Mouse (Mus musculus): ENCODE results near the gene Cavin2. TPM values are rescaled to one million over a fixed set of nuclear protein-coding genes. Genes with fewer than 3 reads are reported as not detected.

Cavin2 gene
- polyA plus RNA-seq (2015; fragmentation: Nextera tagmentation; extraction: Ambion mirVana): 5.6 and 6.5 TPM in 2 replicates

DNA sequence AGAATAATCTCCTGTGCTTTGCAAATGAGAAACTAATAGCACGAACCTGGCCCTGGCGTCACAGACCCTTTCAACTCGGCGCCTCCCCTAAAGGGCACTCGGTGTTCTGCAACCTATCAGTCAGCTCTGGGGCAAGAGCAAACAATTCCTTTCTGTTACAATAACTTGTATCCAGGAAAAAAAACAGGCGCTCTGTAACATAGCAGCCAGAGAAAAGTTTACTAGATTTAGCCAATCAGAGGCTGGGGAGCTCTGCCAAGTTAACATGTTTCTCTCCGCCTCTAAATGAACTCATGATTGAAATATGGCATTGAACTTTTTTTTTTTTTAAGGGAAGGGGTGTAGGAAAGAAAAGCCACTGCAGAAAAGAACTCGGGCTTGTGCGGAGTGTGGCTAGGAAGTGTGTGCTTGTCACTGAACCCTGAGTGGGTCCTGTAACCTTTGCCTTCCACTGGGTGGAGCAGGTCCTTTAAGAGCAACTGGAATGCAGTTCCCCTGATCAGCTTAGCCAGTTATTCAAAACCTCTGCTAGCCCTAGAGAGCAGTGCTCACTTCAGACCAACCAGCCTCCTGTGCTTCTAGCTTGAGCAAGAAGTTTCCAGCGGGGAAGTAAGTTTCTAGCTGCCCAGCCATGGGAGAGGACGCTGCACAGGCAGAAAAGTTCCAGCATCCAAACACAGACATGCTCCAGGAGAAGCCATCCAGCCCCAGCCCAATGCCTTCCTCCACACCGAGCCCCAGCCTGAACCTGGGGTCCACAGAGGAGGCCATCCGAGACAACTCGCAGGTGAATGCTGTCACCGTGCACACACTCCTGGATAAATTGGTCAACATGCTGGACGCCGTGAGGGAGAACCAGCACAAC lies at the start of gene Cavin2:
Cavin2 (plus strand) TSS at position 372 of the 865 bp plus-strand sequence.
- peak; percentile 56 for ATAC-seq
- H3K36me3 ChIP-seq (ENCODE audit: control insufficient read depth, insufficient read depth, low read length): no peaks in the 10 kb centered on the region
- H3K4me1 ChIP-seq (ENCODE audit: control insufficient read depth, insufficient read depth, low read length): no peaks in the 10 kb centered on the region
- WGBS: 62% methylated on average over 17 of the region's 17 CpGs
- H3K9ac ChIP-seq (ENCODE audit: low read depth, low read length): no peak within 1 kb of the TSS
- H3K27ac ChIP-seq (ENCODE audit: low read length): peak within 1 kb of the TSS; percentile 5; the same call in 1 of the 2 replicates
- no peak within 1 kb of the TSS for H3K4me2 ChIP-seq (ENCODE audit: low read length)
- no peaks in the 10 kb centered on the region for H3K9me3 ChIP-seq (replicated peaks; ENCODE audit: control insufficient read depth, low read length, poor library complexity, severe bottlenecking)
- no peaks in the 10 kb centered on the region for H3K27me3 ChIP-seq (ENCODE audit: control insufficient read depth, insufficient read depth, low read depth, low read length)
- no peak within 1 kb of the TSS for H3K4me3 ChIP-seq (ENCODE audit: low read depth, low read length)

- no peaks in the 10 kb centered on the region for H3K9me3 ChIP-seq (replicated peaks; ENCODE audit: control insufficient read depth, low read length, poor library complexity, severe bottlenecking)
- no peak overlapping the region for H3K27ac ChIP-seq (ENCODE audit: low read length)
- H3K4me3 ChIP-seq (ENCODE audit: low read depth, low read length): no peak overlapping the region
- WGBS: 81% methylated on average over 3 of the region's 3 CpGs
- ATAC-seq: no peak
- no peak overlapping the region for H3K4me2 ChIP-seq (ENCODE audit: low read length)
- H3K27me3 ChIP-seq (ENCODE audit: control insufficient read depth, insufficient read depth, low read depth, low read length): no peaks in the 10 kb centered on the region
- no peaks in the 10 kb centered on the region for H3K36me3 ChIP-seq (ENCODE audit: control insufficient read depth, insufficient read depth, low read length)
- H3K9ac ChIP-seq (ENCODE audit: low read depth, low read length): no peak overlapping the region
- no peaks in the 10 kb centered on the region for H3K4me1 ChIP-seq (ENCODE audit: control insufficient read depth, insufficient read depth, low read length)
Observed at GRCm38 (mm10) chr1:51241311-51241986, 47.5 kb upstream of the Cavin2 start.

GRCm38 (mm10) chr1:51243294-51243693 lies 45.6 kb upstream of the Cavin2 start:
- no peaks in the 10 kb centered on the region for H3K36me3 ChIP-seq (ENCODE audit: control insufficient read depth, insufficient read depth, low read length)
- no peak overlapping the region for H3K9ac ChIP-seq (ENCODE audit: low read depth, low read length)
- H3K27me3 ChIP-seq (ENCODE audit: control insufficient read depth, insufficient read depth, low read depth, low read length): no peaks in the 10 kb centered on the region
- no peaks in the 10 kb centered on the region for H3K9me3 ChIP-seq (replicated peaks; ENCODE audit: control insufficient read depth, low read length, poor library complexity, severe bottlenecking)
- H3K4me3 ChIP-seq (ENCODE audit: low read depth, low read length): no peak overlapping the region
- WGBS: 90% methylated on average over 3 of the region's 3 CpGs
- no peak overlapping the region for H3K4me2 ChIP-seq (ENCODE audit: low read length)
- H3K4me1 ChIP-seq (ENCODE audit: control insufficient read depth, insufficient read depth, low read length): no peaks in the 10 kb centered on the region
- ATAC-seq: no peak
- H3K27ac ChIP-seq (ENCODE audit: low read length): no peak overlapping the region

GRCm38 (mm10) chr1:51243869-51244268 lies 45.1 kb upstream of the Cavin2 start:
- Histone ChIP-seq H3K9ac (ENCODE audit: low read depth, low read length) (no peak overlapping the region), H3K27ac (ENCODE audit: low read length) (no peak overlapping the region), H3K4me2 (ENCODE audit: low read length) (no peak overlapping the region), H3K36me3 (ENCODE audit: control insufficient read depth, insufficient read depth, low read length) (no peaks in the 10 kb centered on the region), H3K4me1 (ENCODE audit: control insufficient read depth, insufficient read depth, low read length) (no peaks in the 10 kb centered on the region), H3K4me3 (ENCODE audit: low read depth, low read length) (no peak overlapping the region), H3K27me3 (ENCODE audit: control insufficient read depth, insufficient read depth, low read depth, low read length) (no peaks in the 10 kb centered on the region), H3K9me3 (replicated peaks; ENCODE audit: control insufficient read depth, low read length, poor library complexity, severe bottlenecking) (no peaks in the 10 kb centered on the region)
- 86% methylated on average over 3 of the region's 3 CpGs for WGBS
- no peak for ATAC-seq

DNA sequence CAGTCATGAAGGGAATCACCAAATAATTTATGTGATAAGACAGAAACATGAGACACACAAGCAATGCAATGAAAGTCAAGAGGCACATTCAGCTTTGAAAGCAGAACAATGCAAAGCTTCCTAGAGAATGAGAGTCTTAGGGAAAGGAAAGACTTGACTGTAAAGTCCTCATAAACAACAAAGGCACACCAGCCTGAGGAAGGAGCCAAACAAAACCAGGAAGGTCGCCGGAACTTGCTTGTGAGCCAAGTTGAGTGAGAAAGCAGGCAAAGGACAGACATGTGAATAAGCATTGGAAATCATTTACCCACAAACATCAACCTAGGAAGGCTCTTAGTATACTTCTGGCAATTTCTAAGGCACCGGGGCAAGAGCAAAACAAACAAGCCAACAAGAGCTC lies 43.5 kb upstream of the Cavin2 start:
- no peak for ATAC-seq
- H3K36me3 ChIP-seq (ENCODE audit: control insufficient read depth, insufficient read depth, low read length): no peaks in the 10 kb centered on the region
- 82% methylated on average over 3 of the region's 3 CpGs for WGBS

GRCm38 (mm10) chr1:51250302-51250701 lies 38.6 kb upstream of the Cavin2 start:
- H3K4me3 ChIP-seq (ENCODE audit: low read depth, low read length): no peak overlapping the region
- H3K4me1 ChIP-seq (ENCODE audit: control insufficient read depth, insufficient read depth, low read length): no peaks in the 10 kb centered on the region
- 93% methylated on average over 5 of the region's 5 CpGs for WGBS
- no peak overlapping the region for H3K9ac ChIP-seq (ENCODE audit: low read depth, low read length)
- H3K4me2 ChIP-seq (ENCODE audit: low read length): no peak overlapping the region
- no peaks in the 10 kb centered on the region for H3K9me3 ChIP-seq (replicated peaks; ENCODE audit: control insufficient read depth, low read length, poor library complexity, severe bottlenecking)
- H3K27ac ChIP-seq (ENCODE audit: low read length): no peak overlapping the region
- H3K27me3 ChIP-seq (ENCODE audit: control insufficient read depth, insufficient read depth, low read depth, low read length): no peaks in the 10 kb centered on the region
- no peak for ATAC-seq
- H3K36me3 ChIP-seq (ENCODE audit: control insufficient read depth, insufficient read depth, low read length): no peaks in the 10 kb centered on the region

More for the DNA sequence above, 43.5 kb upstream of the Cavin2 start:
- H3K4me2 ChIP-seq (ENCODE audit: low read length): no peak overlapping the region
- H3K27me3 ChIP-seq (ENCODE audit: control insufficient read depth, insufficient read depth, low read depth, low read length): no peaks in the 10 kb centered on the region
- no peaks in the 10 kb centered on the region for H3K4me1 ChIP-seq (ENCODE audit: control insufficient read depth, insufficient read depth, low read length)
- H3K9me3 ChIP-seq (replicated peaks; ENCODE audit: control insufficient read depth, low read length, poor library complexity, severe bottlenecking): no peaks in the 10 kb centered on the region
- no peak overlapping the region for H3K4me3 ChIP-seq (ENCODE audit: low read depth, low read length)
- no peak overlapping the region for H3K27ac ChIP-seq (ENCODE audit: low read length)
- no peak overlapping the region for H3K9ac ChIP-seq (ENCODE audit: low read depth, low read length)

DNA sequence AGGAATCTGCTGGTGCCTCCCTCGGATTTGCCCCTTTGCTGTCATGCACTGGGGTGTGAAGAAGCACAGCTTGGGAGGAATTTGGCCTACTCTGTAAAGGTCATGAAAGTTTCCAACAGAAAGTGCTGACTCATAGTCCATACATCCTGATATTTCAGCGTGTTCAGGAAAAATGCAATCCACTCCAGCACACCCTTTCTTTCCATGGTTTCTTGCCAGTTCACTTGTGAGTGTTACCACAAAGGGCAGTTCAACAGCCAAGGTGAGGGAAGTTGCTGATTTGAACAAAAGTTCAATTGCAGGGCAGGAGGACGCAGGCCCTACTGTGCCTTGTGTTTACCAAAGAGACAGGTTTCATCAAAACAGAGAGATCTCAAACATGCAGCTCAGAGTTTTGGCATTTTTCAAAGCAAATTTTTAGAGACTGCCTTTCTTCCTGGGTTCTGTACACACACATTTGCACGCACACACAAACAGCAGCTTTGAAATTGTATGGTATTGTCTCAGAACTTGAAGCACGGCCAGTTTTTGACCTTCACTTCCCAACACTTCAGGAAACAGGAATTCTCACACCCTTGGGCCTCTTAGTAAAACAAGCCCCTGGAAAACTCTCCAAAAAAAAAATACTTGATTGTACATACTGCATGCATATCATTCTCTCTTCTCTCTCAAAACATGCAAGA lies 23.7 kb upstream of the Cavin2 start:
- H3K36me3 ChIP-seq (ENCODE audit: control insufficient read depth, insufficient read depth, low read length): no peaks in the 10 kb centered on the region
- no peak overlapping the region for H3K4me3 ChIP-seq (ENCODE audit: low read depth, low read length)
- H3K27me3 ChIP-seq (ENCODE audit: control insufficient read depth, insufficient read depth, low read depth, low read length): no peaks in the 10 kb centered on the region
- H3K9me3 ChIP-seq (replicated peaks; ENCODE audit: control insufficient read depth, low read length, poor library complexity, severe bottlenecking): no peaks in the 10 kb centered on the region
- no peaks in the 10 kb centered on the region; the same call in 1 of the 2 replicates for H3K4me1 ChIP-seq (ENCODE audit: control insufficient read depth, insufficient read depth, low read length)
- WGBS: 56% methylated on average over 5 of the region's 5 CpGs
- no peak overlapping the region for H3K27ac ChIP-seq (ENCODE audit: low read length)
- ATAC-seq: no peak
- H3K4me2 ChIP-seq (ENCODE audit: low read length): no peak overlapping the region
- H3K9ac ChIP-seq (ENCODE audit: low read depth, low read length): no peak overlapping the region

DNA sequence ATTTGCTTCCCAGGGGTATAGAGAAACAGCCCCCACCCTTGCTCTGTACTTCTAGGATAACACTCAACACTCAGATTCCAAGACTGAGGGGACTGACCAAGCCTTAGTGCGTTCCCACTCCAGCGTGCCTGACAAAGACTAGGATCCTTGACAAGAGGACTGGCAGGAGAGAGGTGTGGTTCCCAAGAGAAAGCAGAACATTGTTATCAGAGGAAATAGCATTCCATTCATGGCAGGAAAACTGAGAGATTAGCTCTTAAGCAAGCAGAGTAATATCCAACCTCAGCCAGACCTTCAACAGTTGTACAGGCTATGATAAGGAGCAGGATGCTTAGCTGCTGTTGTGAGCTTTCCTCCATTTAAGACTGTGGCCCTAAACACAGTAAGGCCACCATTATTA lies 23.0 kb upstream of the Cavin2 start:
- Histone ChIP-seq H3K4me1 (ENCODE audit: control insufficient read depth, insufficient read depth, low read length) (no peaks in the 10 kb centered on the region; the same call in 1 of the 2 replicates), H3K9ac (ENCODE audit: low read depth, low read length) (no peak overlapping the region), H3K27me3 (ENCODE audit: control insufficient read depth, insufficient read depth, low read depth, low read length) (no peaks in the 10 kb centered on the region), H3K9me3 (replicated peaks; ENCODE audit: control insufficient read depth, low read length, poor library complexity, severe bottlenecking) (no peaks in the 10 kb centered on the region), H3K27ac (ENCODE audit: low read length) (no peak overlapping the region), H3K4me3 (ENCODE audit: low read depth, low read length) (no peak overlapping the region), H3K36me3 (ENCODE audit: control insufficient read depth, insufficient read depth, low read length) (no peaks in the 10 kb centered on the region), H3K4me2 (ENCODE audit: low read length) (no peak overlapping the region)
- no peak for ATAC-seq
- 64% methylated on average over 2 of the region's 2 CpGs for WGBS

Data from midbrain, embryonic 16.5 days (tissue).